Mouse (Mus musculus) lung, postnatal 0 days (tissue): Measurements from ENCODE around the gene Itfg2.
A peak's percentile ranks its signal among the peaks of the same experiment; 100 is the strongest.
"Not testable (repeated sequence)": the region's sequence is repeated elsewhere in the genome, so short reads cannot be mapped to it uniquely, and the experiment has no call there.

ENCODE experiments used
- CTCF ChIP-seq: IDR thresholded peaks from 2 replicates; pipeline ENCODE4 v1.5.1; 2016; ENCODE audit warnings: antibody characterized with exemption, mild to moderate bottlenecking
- EP300 ChIP-seq: IDR thresholded peaks from 2 replicates; pipeline ENCODE4 v1.6.1; 2016; ENCODE audit warnings: antibody characterized with exemption, mild to moderate bottlenecking, control low read depth

GRCm38 (mm10) chr6:128380594-128381167 is 44.0 kb downstream of the Itfg2 start:
- peak; percentile 34 for TF ChIP-seq CTCF
- not testable (repeated sequence) for TF ChIP-seq EP300
